Mouse (Mus musculus): ENCODE results near the gene Map7d1.

Gene Map7d1

DNA sequence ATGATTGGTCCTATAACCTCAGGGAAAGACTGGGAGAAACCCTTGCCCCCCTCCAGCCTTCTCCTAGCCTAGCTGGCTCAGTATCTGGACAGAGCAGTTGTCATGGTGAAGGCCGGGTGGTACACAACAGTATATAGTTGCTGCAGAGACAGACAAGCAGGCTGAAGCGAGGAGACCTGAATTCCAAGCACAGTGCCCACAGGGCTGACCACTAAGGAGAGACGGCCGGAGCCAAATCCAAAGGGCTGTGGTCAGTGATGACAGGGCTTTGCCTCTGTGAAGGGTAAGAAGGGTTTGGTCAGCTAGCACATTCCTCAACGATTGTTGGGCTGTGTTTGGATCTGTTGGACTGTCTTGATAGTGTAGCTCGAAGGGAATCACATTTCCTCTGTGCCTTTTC, 5.1 kb upstream of the Map7d1 start:
- peaks cover 62% of the 10 kb centered on the region for H3K4me1 ChIP-seq (replicated peaks; ENCODE audit: low read depth, low read length)
- H3K9me3 ChIP-seq (ENCODE audit: low read length): no peaks in the 10 kb centered on the region
- peaks cover 20% of the 10 kb centered on the region for H3K27me3 ChIP-seq (ENCODE audit: insufficient read depth, low read length)
- TF ChIP-seq NANOG (IDR thresholded peaks at IDR 0.05; ENCODE audit: borderline replicate concordance, low read length): no peak
- no peak for TF ChIP-seq CTCF (conservative IDR thresholded peaks at IDR 0.05; ENCODE audit: low read length)
- TF ChIP-seq POU5F1 (IDR thresholded peaks at IDR 0.05; ENCODE audit: borderline replicate concordance, low read length): no peak
- H3K36me3 ChIP-seq (ENCODE audit: insufficient read depth, low read length): 0 out of 2 replicates have a peak, but pooled peaks cover 3% of the 10 kb centered on the region
- peak overlapping the region; percentile 66 for H3K4me3 ChIP-seq (replicated peaks; ENCODE audit: low read length)

- TF ChIP-seq POU5F1 (IDR thresholded peaks at IDR 0.05; ENCODE audit: borderline replicate concordance, low read length) (no peak), CTCF (conservative IDR thresholded peaks at IDR 0.05; ENCODE audit: low read length) (no peak), NANOG (IDR thresholded peaks at IDR 0.05; ENCODE audit: borderline replicate concordance, low read length) (no peak)
- Histone ChIP-seq H3K36me3 (ENCODE audit: insufficient read depth, low read length) (0 out of 2 replicates have a peak, but pooled peaks cover 3% of the 10 kb centered on the region), H3K4me3 (replicated peaks; ENCODE audit: low read length) (peak overlapping the region; percentile 66), H3K9me3 (ENCODE audit: low read length) (no peaks in the 10 kb centered on the region), H3K4me1 (replicated peaks; ENCODE audit: low read depth, low read length) (peaks cover 62% of the 10 kb centered on the region), H3K27me3 (ENCODE audit: insufficient read depth, low read length) (peaks cover 20% of the 10 kb centered on the region)
Observed at GRCm38 (mm10) chr4:126260520-126261201, 4.5 kb upstream of the Map7d1 start.

DNA sequence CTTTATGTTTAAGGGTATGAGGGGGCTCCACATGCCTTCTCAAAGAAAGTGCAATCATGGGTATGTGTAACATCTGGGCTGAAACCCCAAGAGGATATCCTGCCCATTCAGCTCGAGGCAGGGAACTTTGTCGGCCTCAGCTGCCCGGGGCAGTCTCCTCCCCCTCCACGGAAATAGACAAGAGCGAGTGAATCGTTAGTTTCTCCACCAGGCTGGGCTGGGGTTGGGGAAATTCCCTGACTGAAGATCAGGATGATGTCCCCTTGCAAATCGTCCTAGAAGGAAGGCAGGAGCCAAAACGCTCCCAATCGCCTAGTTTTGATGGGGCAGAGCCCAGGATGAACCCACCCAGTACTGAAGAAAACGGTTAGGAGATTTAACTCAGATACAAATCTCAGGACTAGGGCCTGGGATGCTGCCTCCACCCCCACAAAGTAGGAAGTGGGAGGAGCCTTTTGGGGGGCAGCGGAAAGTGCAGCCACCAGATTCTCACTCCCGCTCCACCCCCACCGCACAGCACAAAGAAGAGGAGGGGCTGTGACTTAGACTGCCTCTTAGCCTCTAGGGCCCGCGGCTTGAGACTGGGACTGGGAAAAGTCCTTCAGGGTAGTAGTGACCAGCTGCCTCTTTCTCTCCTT, 3.5 kb upstream of the Map7d1 start:
- H3K4me1 ChIP-seq (replicated peaks; ENCODE audit: low read depth, low read length): peaks cover 72% of the 10 kb centered on the region
- H3K4me3 ChIP-seq (replicated peaks; ENCODE audit: low read length): peak overlapping the region; percentile 66

GRCm38 (mm10) chr4:126259063-126259462, 2.9 kb upstream of the Map7d1 start:
- H3K4me3 ChIP-seq (replicated peaks; ENCODE audit: low read length): peak overlapping the region; percentile 66
- TF ChIP-seq NANOG (IDR thresholded peaks at IDR 0.05; ENCODE audit: borderline replicate concordance, low read length) (no peak), POU5F1 (IDR thresholded peaks at IDR 0.05; ENCODE audit: borderline replicate concordance, low read length) (no peak), CTCF (conservative IDR thresholded peaks at IDR 0.05; ENCODE audit: low read length) (no peak)
- peaks cover 20% of the 10 kb centered on the region for H3K27me3 ChIP-seq (ENCODE audit: insufficient read depth, low read length)
- H3K4me1 ChIP-seq (replicated peaks; ENCODE audit: low read depth, low read length): peaks cover 78% of the 10 kb centered on the region
- no peaks in the 10 kb centered on the region for H3K9me3 ChIP-seq (ENCODE audit: low read length)
- 0 out of 2 replicates have a peak, but pooled peaks cover 2% of the 10 kb centered on the region for H3K36me3 ChIP-seq (ENCODE audit: insufficient read depth, low read length)

More for the DNA sequence above, 3.5 kb upstream of the Map7d1 start:
- H3K36me3 ChIP-seq (ENCODE audit: insufficient read depth, low read length): 0 out of 2 replicates have a peak, but pooled peaks cover 3% of the 10 kb centered on the region
- no peak for TF ChIP-seq POU5F1 (IDR thresholded peaks at IDR 0.05; ENCODE audit: borderline replicate concordance, low read length)
- TF ChIP-seq CTCF (conservative IDR thresholded peaks at IDR 0.05; ENCODE audit: low read length): no peak
- TF ChIP-seq NANOG (IDR thresholded peaks at IDR 0.05; ENCODE audit: borderline replicate concordance, low read length): no peak
- H3K27me3 ChIP-seq (ENCODE audit: insufficient read depth, low read length): peaks cover 20% of the 10 kb centered on the region
- H3K9me3 ChIP-seq (ENCODE audit: low read length): no peaks in the 10 kb centered on the region

GRCm38 (mm10) chr4:126256967-126257881, 1.1 kb upstream of the Map7d1 start:
- Histone ChIP-seq H3K36me3 (ENCODE audit: insufficient read depth, low read length) (0 out of 2 replicates have a peak, but pooled peaks cover 4% of the 10 kb centered on the region), H3K4me1 (replicated peaks; ENCODE audit: low read depth, low read length) (peaks cover 83% of the 10 kb centered on the region), H3K9me3 (ENCODE audit: low read length) (no peaks in the 10 kb centered on the region), H3K4me3 (replicated peaks; ENCODE audit: low read length) (peak overlapping the region; percentile 91), H3K27me3 (ENCODE audit: insufficient read depth, low read length) (peaks cover 20% of the 10 kb centered on the region)
- TF ChIP-seq NANOG (IDR thresholded peaks at IDR 0.05; ENCODE audit: borderline replicate concordance, low read length) (no peak), CTCF (conservative IDR thresholded peaks at IDR 0.05; ENCODE audit: low read length) (no peak), POU5F1 (IDR thresholded peaks at IDR 0.05; ENCODE audit: borderline replicate concordance, low read length) (no peak)

- Histone ChIP-seq H3K36me3 (ENCODE audit: insufficient read depth, low read length) (0 out of 2 replicates have a peak, but pooled peaks cover 4% of the 10 kb centered on the region), H3K27me3 (ENCODE audit: insufficient read depth, low read length) (peaks cover 20% of the 10 kb centered on the region), H3K9me3 (ENCODE audit: low read length) (no peaks in the 10 kb centered on the region), H3K4me3 (replicated peaks; ENCODE audit: low read length) (peak overlapping the region; percentile 91), H3K4me1 (replicated peaks; ENCODE audit: low read depth, low read length) (peaks cover 85% of the 10 kb centered on the region)
- TF ChIP-seq CTCF (conservative IDR thresholded peaks at IDR 0.05; ENCODE audit: low read length) (no peak), NANOG (IDR thresholded peaks at IDR 0.05; ENCODE audit: borderline replicate concordance, low read length) (no peak), POU5F1 (IDR thresholded peaks at IDR 0.05; ENCODE audit: borderline replicate concordance, low read length) (no peak)
Observed at GRCm38 (mm10) chr4:126255113-126256001, 786 bp downstream of the Map7d1 start.

GRCm38 (mm10) chr4:126254315-126255112, 1.6 kb downstream of the Map7d1 start:
- peaks cover 84% of the 10 kb centered on the region for H3K4me1 ChIP-seq (replicated peaks; ENCODE audit: low read depth, low read length)
- peaks cover 20% of the 10 kb centered on the region for H3K27me3 ChIP-seq (ENCODE audit: insufficient read depth, low read length)
- peak overlapping the region; percentile 91 for H3K4me3 ChIP-seq (replicated peaks; ENCODE audit: low read length)
- TF ChIP-seq POU5F1 (IDR thresholded peaks at IDR 0.05; ENCODE audit: borderline replicate concordance, low read length) (no peak), CTCF (conservative IDR thresholded peaks at IDR 0.05; ENCODE audit: low read length) (no peak), NANOG (IDR thresholded peaks at IDR 0.05; ENCODE audit: borderline replicate concordance, low read length) (no peak)
- H3K36me3 ChIP-seq (ENCODE audit: insufficient read depth, low read length): 0 out of 2 replicates have a peak, but pooled peaks cover 4% of the 10 kb centered on the region
- no peaks in the 10 kb centered on the region for H3K9me3 ChIP-seq (ENCODE audit: low read length)

All from E14TG2a.4 (cell line).